Mouse (Mus musculus) embryonic facial prominence, embryonic 12.5 days (tissue): ENCODE measurements at regions not wholly inside any gene's neighbourhood (a gene's known extent, or its start where the extent isn't known, plus 50 kb on each side); places are given as distances from the start of the nearest gene placed in this dataset.

Experiments
- ATAC-seq: fragments of 200-750 bp; cut with Nextera tagmentation; 2 replicates; pipeline ENCODE4 v1.8.0; 2017; ENCODE audit not compliant: insufficient number of reproducible peaks, insufficient read depth, low FRiP score, low TSS enrichment
- H3K27ac ChIP-seq: fragments of 300-500 bp; sonication (generic); 2 replicates; pipeline ENCODE4 v1.5.1; 2016; ENCODE audit warnings: mild to moderate bottlenecking
- H3K27me3 ChIP-seq: fragments of 300-500 bp; sonication (generic); 2 replicates; pipeline ENCODE4 v1.6.1; 2016; ENCODE audit warnings: mild to moderate bottlenecking, moderate library complexity
- H3K36me3 ChIP-seq: fragments of 300-500 bp; sonication (generic); 2 replicates; pipeline ENCODE4 v1.6.1; 2016; ENCODE audit warnings: mild to moderate bottlenecking
- H3K4me1 ChIP-seq: fragments of 300-500 bp; sonication (generic); 2 replicates; pipeline ENCODE4 v1.6.1; 2016
- H3K4me2 ChIP-seq: fragments of 300-500 bp; sonication (generic); replicated peaks from 2 replicates; pipeline ENCODE4 v1.6.1; 2016; ENCODE audit warnings: mild to moderate bottlenecking, moderate library complexity
- H3K4me3 ChIP-seq: fragments of 300-500 bp; sonication (generic); 2 replicates; pipeline ENCODE4 v1.5.1; 2016; ENCODE audit warnings: mild to moderate bottlenecking
- H3K9ac ChIP-seq: fragments of 300-500 bp; sonication (generic); 2 replicates; pipeline ENCODE4 v1.6.1; 2016; ENCODE audit warnings: mild to moderate bottlenecking, moderate library complexity
- H3K9me3 ChIP-seq: fragments of 300-500 bp; sonication (generic); 2 replicates; pipeline ENCODE4 v1.6.1; 2016; ENCODE audit warnings: mild to moderate bottlenecking, moderate library complexity
- WGBS: fragments of 180-500 bp; shearing (Covaris S2); methylation state at CpG from one replicate; pipeline ENCODE4 v1.1.7; 2016; 5-methylcytosine and 5-hydroxymethylcytosine counted together

DNA sequence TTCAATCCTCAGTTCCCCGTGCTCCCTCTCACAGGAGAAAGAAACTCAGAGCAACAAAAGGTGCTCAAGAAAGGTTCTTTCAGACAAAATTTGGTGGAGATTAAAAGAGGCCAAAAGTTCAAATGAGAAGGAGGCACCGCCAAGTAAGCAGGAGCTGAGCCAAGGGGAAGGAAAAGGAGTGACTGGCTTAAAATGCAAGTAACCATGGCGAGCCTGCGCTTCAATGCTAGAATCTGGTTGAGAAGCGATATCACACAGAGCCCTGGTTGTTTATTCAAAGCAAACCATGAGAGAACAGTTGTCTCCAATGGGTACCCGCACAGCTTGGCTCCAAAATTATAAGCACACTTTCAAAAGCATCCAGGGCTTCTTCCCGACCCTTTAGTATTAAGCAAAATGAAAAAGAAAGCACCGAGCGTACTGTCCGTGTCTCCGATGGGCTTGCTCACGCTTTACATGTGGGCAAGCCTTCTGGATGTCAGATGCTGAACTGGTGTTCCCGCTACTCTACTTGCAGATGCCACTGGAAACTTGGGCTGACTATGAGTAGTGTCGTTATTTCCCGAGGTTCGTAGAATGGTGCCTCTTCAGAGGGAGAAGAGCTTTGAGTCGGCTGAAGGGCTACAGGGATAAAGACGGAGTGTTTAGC, 552.9 kb upstream of the Id4 start:
- Histone ChIP-seq H3K36me3 (no peaks in the 10 kb centered on the region), H3K9me3 (no peaks in the 10 kb centered on the region), H3K27me3 (no peaks in the 10 kb centered on the region), H3K4me2 (no peak overlapping the region), H3K9ac (no peak overlapping the region), H3K27ac (no peak overlapping the region), H3K4me1 (no peaks in the 10 kb centered on the region), H3K4me3 (no peak overlapping the region)
- 87% methylated on average over 18 of the region's 18 CpGs for WGBS
- no peak for ATAC-seq

GRCm38 (mm10) chr13:47709323-47709722, 551.7 kb upstream of the Id4 start:
- 86% methylated on average over 3 of the region's 3 CpGs for WGBS
- Histone ChIP-seq H3K36me3 (no peaks in the 10 kb centered on the region), H3K27me3 (no peaks in the 10 kb centered on the region), H3K4me1 (no peaks in the 10 kb centered on the region), H3K9me3 (no peaks in the 10 kb centered on the region), H3K27ac (no peak overlapping the region), H3K4me2 (no peak overlapping the region), H3K4me3 (no peak overlapping the region), H3K9ac (no peak overlapping the region)
- ATAC-seq: no peak

DNA sequence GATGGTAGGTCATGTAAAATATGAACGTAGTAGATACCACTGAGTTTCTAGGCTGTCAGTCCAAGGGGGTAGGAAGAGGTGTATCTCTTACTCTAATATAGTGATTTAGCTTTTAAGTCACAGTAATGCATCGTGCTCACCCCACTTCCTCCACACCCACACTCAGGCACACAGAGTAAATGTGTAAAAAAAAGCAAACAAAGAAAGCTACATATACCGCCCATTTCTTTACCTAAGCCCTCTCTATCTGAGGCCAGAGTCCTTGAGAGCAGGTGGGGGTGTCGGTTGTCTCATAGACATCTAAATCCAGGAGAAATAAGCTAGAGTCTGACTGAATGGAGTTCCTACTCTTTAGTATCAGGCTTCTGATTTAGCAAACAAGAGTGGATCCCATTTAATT, 548.5 kb upstream of the Id4 start:
- Histone ChIP-seq H3K36me3 (no peaks in the 10 kb centered on the region), H3K27ac (no peak overlapping the region), H3K27me3 (no peaks in the 10 kb centered on the region), H3K4me3 (no peak overlapping the region), H3K4me2 (no peak overlapping the region), H3K9me3 (no peaks in the 10 kb centered on the region), H3K4me1 (no peaks in the 10 kb centered on the region), H3K9ac (no peak overlapping the region)
- no peak for ATAC-seq
- WGBS: 85% methylated on average over 4 of the region's 4 CpGs

GRCm38 (mm10) chr13:47716265-47716664, 544.8 kb upstream of the Id4 start:
- WGBS: 71% methylated on average over 4 of the region's 4 CpGs
- Histone ChIP-seq H3K4me2 (no peak overlapping the region), H3K9me3 (no peaks in the 10 kb centered on the region), H3K4me3 (no peak overlapping the region), H3K9ac (no peak overlapping the region), H3K4me1 (no peaks in the 10 kb centered on the region), H3K27me3 (no peaks in the 10 kb centered on the region), H3K36me3 (no peaks in the 10 kb centered on the region), H3K27ac (no peak overlapping the region)
- no peak for ATAC-seq

DNA sequence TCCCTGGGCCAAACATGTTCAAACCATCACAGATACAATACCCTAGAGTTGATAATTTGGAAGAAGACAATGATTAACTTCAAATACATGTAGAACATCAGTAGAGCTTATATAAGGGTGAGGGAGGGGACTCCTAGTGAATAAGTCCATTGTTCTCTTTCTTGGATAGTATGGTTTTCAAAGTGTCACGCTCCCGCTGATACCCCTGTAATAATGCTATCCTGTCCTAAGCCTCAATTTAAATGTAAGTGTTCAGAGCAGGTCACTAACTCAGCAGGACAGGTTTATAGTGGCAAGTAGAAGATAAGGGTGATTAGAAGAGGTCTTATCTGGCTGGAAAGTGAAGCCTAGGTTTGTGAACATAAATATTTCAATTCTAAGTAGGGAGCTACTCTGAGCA, 540.4 kb upstream of the Id4 start:
- Histone ChIP-seq H3K9me3 (no peaks in the 10 kb centered on the region), H3K27me3 (no peaks in the 10 kb centered on the region), H3K4me3 (no peak overlapping the region), H3K9ac (no peak overlapping the region), H3K27ac (no peak overlapping the region), H3K36me3 (no peaks in the 10 kb centered on the region), H3K4me2 (no peak overlapping the region), H3K4me1 (no peaks in the 10 kb centered on the region)
- no peak for ATAC-seq
- 92% methylated on average over 2 of the region's 2 CpGs for WGBS

DNA sequence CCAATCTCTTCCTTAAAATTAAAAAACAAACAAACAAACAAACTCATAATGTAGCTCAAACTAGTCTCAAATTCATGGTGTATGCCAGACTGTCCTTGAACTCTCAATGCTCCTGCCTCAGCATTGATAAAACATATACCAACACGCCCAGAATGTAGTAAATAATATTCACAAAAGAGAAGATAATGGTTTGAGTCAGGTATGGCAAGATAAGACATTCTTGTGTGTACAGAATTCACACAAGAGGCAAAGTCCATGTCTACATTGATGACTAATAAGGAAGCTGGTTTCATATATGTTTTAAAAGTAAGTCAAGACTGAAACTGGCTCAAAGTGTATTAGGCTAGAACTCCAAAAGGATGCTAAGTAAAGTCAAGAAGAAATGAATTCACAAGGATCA, 526.6 kb upstream of the Id4 start:
- Histone ChIP-seq H3K27me3 (no peaks in the 10 kb centered on the region), H3K9me3 (no peaks in the 10 kb centered on the region), H3K4me3 (no peak overlapping the region), H3K36me3 (no peaks in the 10 kb centered on the region), H3K4me2 (no peak overlapping the region), H3K9ac (no peak overlapping the region), H3K27ac (no peak overlapping the region), H3K4me1 (no peaks in the 10 kb centered on the region)
- 68% methylated on average over 1 of the region's 1 CpGs for WGBS
- ATAC-seq: no peak

GRCm38 (mm10) chr13:47735426-47736063, 525.5 kb upstream of the Id4 start:
- no peak for ATAC-seq
- Histone ChIP-seq H3K4me3 (no peak overlapping the region), H3K27ac (no peak overlapping the region), H3K9me3 (no peaks in the 10 kb centered on the region), H3K9ac (no peak overlapping the region), H3K27me3 (no peaks in the 10 kb centered on the region), H3K4me1 (no peaks in the 10 kb centered on the region), H3K36me3 (no peaks in the 10 kb centered on the region), H3K4me2 (no peak overlapping the region)
- 80% methylated on average over 8 of the region's 8 CpGs for WGBS

DNA sequence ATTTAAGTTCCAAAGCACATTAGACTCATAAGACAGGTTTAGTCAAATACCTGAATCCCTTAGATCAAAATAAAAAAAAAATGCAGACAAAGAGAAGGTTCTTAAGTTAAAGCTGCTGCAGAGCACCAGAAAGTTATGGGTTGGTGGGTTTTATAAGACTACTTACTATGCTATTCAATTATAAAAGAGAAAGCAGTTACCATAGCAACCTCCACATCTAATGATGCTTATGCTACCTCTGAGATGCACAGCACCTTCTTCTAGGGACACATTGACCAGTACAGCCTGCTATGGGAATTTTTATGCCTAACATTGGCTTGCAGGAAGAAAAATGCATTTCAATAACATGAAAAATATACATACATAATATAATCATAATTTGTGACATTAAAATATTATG, 512.1 kb upstream of the Id4 start:
- no peak overlapping the region for H3K4me3 ChIP-seq
- no peaks in the 10 kb centered on the region for H3K4me1 ChIP-seq
- no peaks in the 10 kb centered on the region for H3K27me3 ChIP-seq
- H3K9ac ChIP-seq: no peak overlapping the region
- H3K4me2 ChIP-seq: no peak overlapping the region
- ATAC-seq: no peak
- H3K36me3 ChIP-seq: no peaks in the 10 kb centered on the region
- H3K27ac ChIP-seq: no peak overlapping the region
- no peaks in the 10 kb centered on the region for H3K9me3 ChIP-seq

DNA sequence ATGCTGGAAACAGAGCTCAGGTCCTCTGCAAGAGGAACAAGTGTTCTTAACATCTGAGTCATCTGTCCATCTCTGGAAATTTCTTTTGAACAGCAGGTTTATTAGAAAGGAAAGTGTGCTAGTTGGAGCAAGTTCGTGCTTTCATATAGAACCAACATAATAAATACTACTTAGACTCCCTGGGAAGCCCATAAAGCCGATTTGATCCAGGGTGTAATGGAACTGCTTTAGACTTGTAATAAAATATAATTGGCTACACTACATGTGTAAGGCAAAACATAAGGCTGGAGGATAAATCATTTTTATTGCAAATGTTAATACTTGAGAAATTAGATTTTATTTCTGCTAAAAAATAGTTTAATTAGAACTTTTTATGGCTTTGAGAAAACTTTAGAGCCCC, 510.0 kb upstream of the Id4 start:
- WGBS: 81% methylated on average over 2 of the region's 2 CpGs
- H3K27ac ChIP-seq: no peak overlapping the region
- ATAC-seq: no peak

GRCm38 (mm10) chr13:47764802-47765597, 496.0 kb upstream of the Id4 start:
- no peak overlapping the region for H3K9ac ChIP-seq
- H3K4me2 ChIP-seq: no peak overlapping the region
- no peaks in the 10 kb centered on the region for H3K36me3 ChIP-seq
- no peak overlapping the region for H3K4me3 ChIP-seq
- no peaks in the 10 kb centered on the region for H3K27me3 ChIP-seq
- 46% methylated on average over 16 of the region's 16 CpGs for WGBS
- H3K4me1 ChIP-seq: no peaks in the 10 kb centered on the region
- ATAC-seq: no peak
- H3K9me3 ChIP-seq: no peaks in the 10 kb centered on the region
- H3K27ac ChIP-seq: no peak overlapping the region

More for the DNA sequence above, 510.0 kb upstream of the Id4 start:
- Histone ChIP-seq H3K9me3 (no peaks in the 10 kb centered on the region), H3K27me3 (no peaks in the 10 kb centered on the region), H3K36me3 (no peaks in the 10 kb centered on the region), H3K4me1 (no peaks in the 10 kb centered on the region), H3K9ac (no peak overlapping the region), H3K4me2 (no peak overlapping the region), H3K4me3 (no peak overlapping the region)

GRCm38 (mm10) chr13:47768963-47769527, 492.0 kb upstream of the Id4 start:
- Histone ChIP-seq H3K4me3 (no peak overlapping the region), H3K27me3 (no peaks in the 10 kb centered on the region), H3K36me3 (no peaks in the 10 kb centered on the region), H3K9ac (no peak overlapping the region), H3K4me2 (no peak overlapping the region), H3K4me1 (no peaks in the 10 kb centered on the region), H3K9me3 (no peaks in the 10 kb centered on the region), H3K27ac (no peak overlapping the region)
- 78% methylated on average over 9 of the region's 9 CpGs for WGBS
- no peak for ATAC-seq
